Mouse (Mus musculus) bone marrow, adult 2 months (tissue): ENCODE measurements around the gene Mob1b. TPM values are rescaled to one million over a fixed set of nuclear protein-coding genes. Genes with fewer than 3 reads are reported as not detected.
A peak's percentile ranks its signal among the peaks of the same experiment; 100 is the strongest.
"Not testable (repeated sequence)": the region's sequence is repeated elsewhere in the genome, so short reads cannot be mapped to it uniquely, and the experiment has no call there.

Source experiments
- H3K27ac ChIP-seq: fragments of 200-500 bp; 2 replicates; pipeline ENCODE4 v1.5.1; 2012; ENCODE audit warnings: low read depth, mild to moderate bottlenecking, control low read depth, inconsistent platforms, low read length; ENCODE audit not compliant: control insufficient read depth, poor library complexity, insufficient read depth
- H3K4me1 ChIP-seq: fragments of 200-500 bp; 2 replicates; pipeline ENCODE4 v1.6.1; 2011; ENCODE audit warnings: low read length; ENCODE audit not compliant: control insufficient read depth, insufficient read depth
- H3K4me3 ChIP-seq: fragments of 200-500 bp; replicated peaks from 2 replicates; pipeline ENCODE3; 2011; ENCODE audit warnings: mild to moderate bottlenecking, low read depth, low read length, control low read depth; ENCODE audit not compliant: control insufficient read depth
- CTCF ChIP-seq: fragments of 200-500 bp; IDR thresholded peaks from 2 replicates; pipeline ENCODE4 v1.5.1; 2011; ENCODE audit warnings: low read length, control low read depth; ENCODE audit not compliant: control insufficient read depth, insufficient read depth
- POLR2A ChIP-seq: fragments of 200-500 bp; IDR thresholded peaks from 2 replicates; pipeline ENCODE4 v1.6.1; 2011; ENCODE audit warnings: low read depth, mild to moderate bottlenecking, control low read depth, low read length, borderline replicate concordance; ENCODE audit not compliant: control insufficient read depth
- WGBS: fragments of 180-500 bp; shearing (Covaris S2); methylation state at CpG from one replicate; pipeline ENCODE4 v1.1.7; 2018; 5-methylcytosine and 5-hydroxymethylcytosine counted together
- polyA plus RNA-seq: library from polyadenylated mRNA; stranded (reverse); fragments of >200 nt; gene quantifications from 2 replicates; pipeline ENCODE4 v1.2.4, GENCODE M21; 2011; ENCODE audit warnings: low replicate concordance; ENCODE audit not compliant: missing spikeins, insufficient read depth, insufficient read length

Gene Mob1b
- polyA plus RNA-seq, 1 experiment: 13.1 TPM

DNA sequence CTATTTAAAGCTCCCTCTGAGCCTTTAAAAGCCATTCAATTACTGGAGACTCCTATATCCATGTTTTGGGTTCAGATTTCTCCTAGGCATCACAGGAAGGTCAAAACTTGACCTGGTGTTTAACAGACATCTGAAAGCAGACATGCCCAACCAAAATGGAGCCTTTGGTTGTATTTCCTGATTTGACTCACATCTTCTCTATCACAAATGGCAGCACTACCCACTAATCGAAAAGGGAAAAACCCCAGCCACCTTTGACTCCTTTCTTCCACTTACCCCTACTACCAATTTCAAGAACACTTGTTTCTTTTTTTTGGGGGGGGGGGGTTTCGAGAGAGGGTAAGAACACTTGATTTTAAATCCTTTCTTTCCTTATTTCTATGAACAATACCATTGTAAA is 3.7 kb upstream of the Mob1b start:
- TF ChIP-seq CTCF: no peak
- no peak for TF ChIP-seq POLR2A
- no peak overlapping the region for H3K27ac ChIP-seq
- no peaks in the 10 kb centered on the region; the same call in 1 of the 2 replicates for H3K4me1 ChIP-seq
- 60% methylated on average over 2 of the region's 2 CpGs for whole genome bisulfite sequencing
- no peak overlapping the region for H3K4me3 ChIP-seq

DNA sequence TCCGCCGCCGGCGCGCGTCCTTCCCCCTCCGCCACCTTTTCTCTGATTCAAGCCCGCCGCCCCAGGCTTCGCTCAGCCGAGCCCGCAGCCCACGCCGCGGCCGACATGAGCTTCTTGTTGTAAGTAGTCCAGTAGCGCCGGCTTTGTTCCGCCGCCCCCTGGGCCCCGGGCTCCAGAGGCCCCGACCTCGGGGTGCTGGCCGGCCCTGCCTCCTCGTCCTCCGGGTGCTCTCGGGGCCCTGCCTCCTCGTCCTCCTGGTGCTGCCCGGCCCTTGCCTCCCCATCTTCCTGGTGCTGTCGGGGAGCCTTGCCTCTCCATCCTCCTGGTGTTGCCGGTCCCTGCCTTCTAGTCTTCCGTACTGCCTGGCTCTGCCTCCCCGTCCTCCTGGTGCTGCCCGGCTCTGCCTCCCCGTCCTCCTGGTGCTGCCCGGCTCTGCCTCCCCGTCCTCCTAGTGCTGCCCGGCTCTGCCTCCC is 384 bp downstream of the Mob1b start:
- H3K4me3 ChIP-seq: peak overlapping the region; percentile 96
- peak overlapping the region; percentile 93 for H3K27ac ChIP-seq
- under 1% methylated on average over 38 of the region's 38 CpGs for WGBS
- TF ChIP-seq POLR2A: no peak
- no peak for TF ChIP-seq CTCF
- peaks cover 2% of the 10 kb centered on the region for H3K4me1 ChIP-seq

DNA sequence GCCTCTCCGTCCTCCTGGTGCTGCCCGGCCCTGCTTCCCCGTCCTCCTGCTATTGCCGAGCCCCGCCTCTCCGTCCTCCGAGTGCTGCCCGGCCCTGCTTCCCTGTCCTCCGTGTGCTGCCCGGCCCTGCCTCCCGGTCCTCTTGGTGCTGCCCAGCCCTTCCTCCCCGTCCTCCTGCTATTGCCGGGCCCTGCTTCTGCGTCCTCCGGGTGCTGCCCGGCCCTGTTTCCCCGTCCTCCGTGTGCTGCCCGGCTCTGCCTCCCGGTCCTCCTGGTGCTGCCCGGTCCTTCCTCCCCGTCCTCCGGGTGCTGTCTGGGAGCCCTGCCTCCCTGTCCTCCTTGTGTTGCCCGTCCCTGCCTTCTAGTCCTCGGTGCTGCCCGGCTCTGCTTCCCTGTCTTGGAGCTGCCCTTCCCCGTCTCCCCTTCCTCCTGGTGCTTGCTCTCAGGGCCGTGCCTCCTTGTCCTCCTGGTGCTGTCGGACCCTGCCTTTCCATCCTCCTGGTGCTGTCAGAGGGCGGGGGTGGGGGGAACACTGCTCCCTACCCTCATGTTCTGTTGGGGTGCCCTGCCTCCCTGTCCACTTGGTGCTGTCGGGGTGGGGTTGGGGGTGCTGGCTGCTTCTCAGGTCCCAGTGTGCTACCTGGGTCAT is 1.0 kb downstream of the Mob1b start:
- Histone ChIP-seq H3K4me3 (peak overlapping the region; percentile 96), H3K4me1 (peaks cover 2% of the 10 kb centered on the region), H3K27ac (peak overlapping the region; percentile 93)
- no peak for TF ChIP-seq CTCF
- 3% methylated on average over 31 of the region's 31 CpGs for WGBS

DNA sequence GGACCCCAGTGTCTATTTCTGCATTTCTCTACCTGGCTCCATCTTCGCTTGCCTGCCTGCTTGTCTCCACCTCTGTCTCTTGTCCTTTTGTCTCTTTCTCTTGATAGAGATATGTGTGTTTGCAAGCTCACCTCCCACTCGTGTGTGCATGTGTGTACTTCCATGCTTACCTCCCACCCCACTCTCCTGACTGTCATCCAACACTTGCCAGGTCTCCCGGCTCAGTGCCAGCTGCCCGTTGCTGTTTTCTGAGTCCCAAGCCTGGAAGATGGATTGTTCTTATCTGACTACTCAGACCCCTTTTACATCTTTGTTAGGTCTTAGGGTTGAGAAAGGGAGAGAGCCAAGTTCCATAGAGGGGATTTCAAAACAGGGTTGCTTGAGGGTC is 1.6 kb downstream of the Mob1b start:
- Histone ChIP-seq H3K27ac (no peak overlapping the region), H3K4me1 (peaks cover 2% of the 10 kb centered on the region), H3K4me3 (peak overlapping the region; percentile 96)
- WGBS: 31% methylated on average over 4 of the region's 4 CpGs
- TF ChIP-seq CTCF (no peak), POLR2A (no peak)

DNA sequence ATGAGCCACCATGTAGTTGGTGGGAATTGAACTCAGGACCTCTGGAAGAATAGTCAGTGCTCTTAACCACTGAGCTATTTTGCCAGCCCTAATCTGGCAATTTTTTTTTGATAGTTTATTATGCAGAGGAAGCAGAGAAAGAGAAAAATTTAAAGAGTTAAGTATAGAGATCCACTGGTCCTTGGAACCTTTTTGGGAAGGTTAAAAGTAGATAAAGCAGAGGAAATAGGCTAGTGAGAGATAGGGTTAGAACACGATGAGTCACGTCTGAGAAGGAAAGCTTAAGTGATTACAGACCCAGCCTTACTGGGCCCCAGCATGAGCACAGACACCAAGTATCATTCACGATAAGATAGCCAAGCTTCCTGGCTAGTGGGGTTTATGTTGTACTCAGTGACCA is 3.4 kb downstream of the Mob1b start:
- TF ChIP-seq POLR2A: no peak
- TF ChIP-seq CTCF: no peak
- no peak overlapping the region for H3K27ac ChIP-seq
- peaks cover 2% of the 10 kb centered on the region for H3K4me1 ChIP-seq
- WGBS: 25% methylated on average over 3 of the region's 3 CpGs
- no peak overlapping the region for H3K4me3 ChIP-seq

DNA sequence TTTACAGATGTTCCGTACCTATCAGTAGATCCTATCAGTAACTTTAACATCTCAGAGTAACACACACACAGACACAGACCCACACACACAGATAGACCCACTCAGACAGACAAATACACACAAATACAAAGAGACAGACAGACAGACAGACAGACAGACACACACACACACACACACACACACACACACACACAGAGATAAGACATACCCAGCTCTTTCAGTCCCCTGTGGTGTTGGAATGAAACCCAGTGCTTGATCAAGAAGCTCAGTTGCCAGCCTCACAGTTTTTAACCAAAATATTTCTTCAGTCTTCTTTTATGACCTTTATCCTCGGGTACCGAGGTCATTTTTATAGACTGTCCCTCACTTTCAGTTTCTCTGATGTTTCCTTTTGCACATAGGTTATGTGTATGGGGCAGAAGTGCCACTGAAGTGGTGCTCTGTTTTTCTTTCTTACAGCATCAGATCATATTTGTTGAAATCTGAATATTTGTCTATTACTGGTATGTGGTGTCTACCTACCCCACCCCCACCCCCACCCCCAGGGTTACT is 7.0 kb downstream of the Mob1b start:
- no peak for TF ChIP-seq CTCF
- TF ChIP-seq POLR2A: no peak
- 39% methylated on average over 3 of the region's 3 CpGs for WGBS
- no peak overlapping the region for H3K4me3 ChIP-seq
- no peak overlapping the region for H3K27ac ChIP-seq
- no peaks in the 10 kb centered on the region; the same call in 1 of the 2 replicates for H3K4me1 ChIP-seq

DNA sequence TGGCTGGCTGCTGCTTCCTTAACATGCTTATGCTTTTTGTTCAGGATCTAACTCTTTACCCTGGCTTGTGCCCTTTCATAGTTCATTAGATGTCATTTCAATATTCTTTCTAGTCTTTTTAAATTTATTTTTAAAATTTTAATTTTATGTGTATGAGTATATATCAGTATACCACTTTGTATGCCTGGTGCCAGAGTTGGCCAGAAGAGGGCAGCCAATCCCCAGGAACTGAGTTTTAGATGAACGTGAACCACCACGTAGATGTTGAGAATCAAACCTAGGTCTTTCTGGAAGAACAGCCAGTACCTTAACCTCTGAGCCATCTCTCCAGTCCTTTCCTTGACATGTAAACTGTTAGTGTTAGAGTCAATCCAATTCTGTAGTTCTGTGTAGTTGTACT is 14.1 kb downstream of the Mob1b start:
- no peak overlapping the region for H3K4me3 ChIP-seq
- TF ChIP-seq POLR2A: no peak
- TF ChIP-seq CTCF: peak; percentile 52
- WGBS: 67% methylated on average over 2 of the region's 2 CpGs
- no peak overlapping the region for H3K27ac ChIP-seq
- no peaks in the 10 kb centered on the region for H3K4me1 ChIP-seq

DNA sequence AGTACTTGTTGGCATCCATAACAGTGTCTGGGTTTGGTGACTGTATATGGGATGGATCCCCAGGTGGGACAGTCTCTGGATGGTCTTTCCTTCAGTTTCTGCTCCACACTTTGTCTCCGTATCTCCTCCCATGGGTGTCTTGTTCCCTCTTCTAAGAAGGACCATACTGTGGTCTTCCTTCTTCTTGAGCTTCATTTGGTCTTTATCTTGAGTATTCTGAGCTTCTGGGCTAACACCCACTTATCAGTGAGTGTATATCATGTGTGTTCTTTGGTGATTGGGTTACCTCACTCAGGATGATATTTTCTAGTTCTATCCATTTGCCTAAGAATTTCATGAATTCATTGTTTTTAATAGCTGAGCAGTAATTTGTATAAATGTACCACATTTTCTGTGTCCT is 20.4 kb downstream of the Mob1b start:
- WGBS: 96% methylated on average over 1 of the region's 1 CpGs
- not testable (repeated sequence) for H3K4me1 ChIP-seq, H3K27ac ChIP-seq, H3K4me3 ChIP-seq

DNA sequence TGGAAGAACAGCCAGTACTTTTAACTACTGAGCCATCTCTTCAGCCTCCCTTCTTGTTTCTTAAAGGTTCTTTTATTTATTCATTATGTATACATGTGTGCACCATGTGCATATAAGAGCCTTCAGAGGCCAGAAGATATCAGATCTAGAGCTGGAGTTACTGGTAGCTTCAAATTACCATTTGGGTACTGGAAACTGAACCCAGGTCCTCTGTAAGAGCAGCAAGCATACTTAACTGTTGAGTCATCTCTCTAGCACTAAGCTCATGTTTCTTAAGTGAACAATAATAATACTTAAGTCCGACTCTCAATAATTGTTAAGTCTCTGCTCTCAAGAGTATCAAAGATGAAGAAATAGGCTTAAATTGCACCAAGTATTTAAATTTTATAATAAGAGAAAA is 27.1 kb downstream of the Mob1b start:
- Histone ChIP-seq H3K4me3 (no peak overlapping the region), H3K4me1 (no peaks in the 10 kb centered on the region), H3K27ac (no peak overlapping the region)
- 89% methylated on average over 1 of the region's 1 CpGs for WGBS
- TF ChIP-seq POLR2A (no peak), CTCF (no peak)
